Mouse (Mus musculus): ENCODE data around the gene Ddc. TPM values are rescaled to one million over a fixed set of nuclear protein-coding genes. Genes with fewer than 3 reads are reported as not detected.

The Ddc gene
- polyA plus RNA-seq, 1 experiment from 2014 or later: 4.7 TPM

DNA sequence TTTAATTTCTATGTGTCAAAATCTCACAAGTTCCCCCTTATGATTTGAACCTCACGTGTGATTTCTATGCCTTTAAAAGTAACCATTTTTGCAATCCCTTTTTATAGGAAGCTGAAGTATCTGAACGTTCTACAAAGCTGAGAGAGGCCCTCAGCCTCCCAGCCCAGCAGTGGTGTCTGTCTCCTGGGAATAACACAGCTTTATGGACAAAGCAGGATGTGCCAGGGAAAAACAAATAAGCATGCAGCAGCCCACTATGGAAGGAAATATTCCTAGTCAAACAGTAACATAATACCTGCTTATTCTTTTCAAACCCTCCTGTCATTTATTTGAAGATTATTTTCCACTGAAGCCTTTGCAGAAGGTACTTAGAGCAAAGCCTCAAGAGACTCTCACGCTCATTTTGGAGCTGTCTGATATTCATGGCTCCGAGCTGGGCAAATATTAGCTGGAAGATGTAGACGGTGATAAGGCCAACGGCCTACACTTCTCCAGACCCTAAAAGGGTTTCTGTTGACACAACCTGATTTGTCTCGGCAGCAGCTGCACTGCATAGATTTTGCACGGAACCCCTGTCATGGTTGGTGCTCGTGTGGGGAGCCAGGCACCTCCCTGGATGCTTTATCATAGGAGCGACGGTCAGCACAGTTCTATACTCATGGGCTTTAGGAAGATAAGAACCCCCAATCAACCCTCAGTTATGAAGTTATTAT, 13.3 kb downstream of the Ddc start:
- Histone ChIP-seq H3K9me3 (replicated peaks) (no peaks in the 10 kb centered on the region), H3K4me2 (no peak overlapping the region), H3K27me3 (replicated peaks) (no peaks in the 10 kb centered on the region), H3K4me3 (replicated peaks) (no peak overlapping the region), H3K27ac (replicated peaks) (no peak overlapping the region), H3K9ac (replicated peaks) (no peak overlapping the region), H3K36me3 (no peaks in the 10 kb centered on the region), H3K4me1 (peaks cover 7% of the 10 kb centered on the region)
- no peak for ATAC-seq (ENCODE audit: low FRiP score)
- 33% methylated on average over 11 of the region's 11 CpGs for WGBS

DNA sequence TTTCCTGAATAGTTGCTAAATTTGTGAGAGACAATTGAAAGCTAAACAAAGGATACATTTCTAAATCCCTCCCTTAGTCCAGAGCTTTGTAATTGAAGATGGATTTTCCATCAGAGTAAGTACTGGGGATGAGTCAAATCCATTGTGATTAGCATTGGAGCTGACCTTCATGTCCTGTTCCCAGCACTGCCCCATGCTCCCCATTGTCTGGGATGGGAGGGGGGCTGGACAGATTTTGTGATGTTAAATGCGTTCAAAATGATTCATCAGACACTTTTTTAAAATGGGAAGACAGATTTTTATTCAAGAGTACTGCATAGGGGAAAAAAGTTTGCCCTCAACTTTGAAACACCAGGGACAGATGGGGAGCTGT, 16.2 kb downstream of the Ddc start:
- WGBS: 31% methylated on average over 1 of the region's 1 CpGs
- ATAC-seq (ENCODE audit: low FRiP score): no peak
- no peak overlapping the region for H3K4me3 ChIP-seq (replicated peaks)

DNA sequence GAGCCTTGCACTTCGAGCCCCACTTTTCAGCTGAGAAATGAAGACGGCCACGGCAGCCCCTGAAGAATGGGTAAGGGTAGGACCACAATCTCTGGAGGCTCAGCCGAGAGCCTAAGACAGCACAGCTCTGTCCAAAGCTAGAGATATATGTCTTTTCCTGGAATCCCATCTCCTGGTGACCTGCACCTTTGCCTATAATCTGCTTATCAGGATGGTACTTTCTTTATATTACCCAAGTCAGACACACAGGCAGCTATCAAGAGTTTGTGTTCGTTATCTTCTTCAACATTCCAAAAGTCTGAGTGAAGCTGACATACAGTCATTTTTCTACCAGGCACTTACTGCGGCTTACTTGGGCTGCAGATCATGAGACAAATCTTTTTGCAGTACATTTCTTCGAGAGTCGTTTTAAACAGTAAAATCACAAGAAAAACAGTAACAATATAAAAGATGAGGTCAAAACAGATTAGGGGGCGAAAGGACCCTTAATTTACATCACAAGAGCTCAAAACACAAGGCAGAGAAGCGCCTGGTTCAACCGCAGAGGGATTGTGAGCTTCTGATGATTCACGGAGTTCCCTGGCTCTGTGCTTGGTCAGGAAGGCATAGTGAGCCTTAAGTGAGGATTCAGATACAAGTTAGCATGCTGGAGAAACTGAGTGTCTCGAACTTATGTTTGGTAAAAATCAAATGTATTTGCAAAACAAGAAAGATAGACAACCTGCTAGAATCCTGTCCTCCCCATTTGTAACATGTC, 16.7 kb downstream of the Ddc start:
- no peak for ATAC-seq (ENCODE audit: low FRiP score)
- H3K9me3 ChIP-seq (replicated peaks): no peaks in the 10 kb centered on the region
- H3K9ac ChIP-seq (replicated peaks): no peak overlapping the region
- no peak overlapping the region for H3K4me3 ChIP-seq (replicated peaks)
- no peaks in the 10 kb centered on the region for H3K36me3 ChIP-seq
- H3K4me2 ChIP-seq: no peak overlapping the region
- no peak overlapping the region for H3K27ac ChIP-seq (replicated peaks)
- H3K4me1 ChIP-seq: peaks cover 15% of the 10 kb centered on the region
- 0 out of 2 replicates have a peak, but pooled peaks cover 3% of the 10 kb centered on the region for H3K27me3 ChIP-seq (replicated peaks)
- 37% methylated on average over 13 of the region's 13 CpGs for WGBS

More for the DNA sequence above, 16.2 kb downstream of the Ddc start:
- Histone ChIP-seq H3K4me2 (no peak overlapping the region), H3K4me1 (peaks cover 15% of the 10 kb centered on the region), H3K9me3 (replicated peaks) (no peaks in the 10 kb centered on the region), H3K9ac (replicated peaks) (no peak overlapping the region), H3K36me3 (no peaks in the 10 kb centered on the region), H3K27ac (replicated peaks) (no peak overlapping the region), H3K27me3 (replicated peaks) (0 out of 2 replicates have a peak, but pooled peaks cover 3% of the 10 kb centered on the region)

DNA sequence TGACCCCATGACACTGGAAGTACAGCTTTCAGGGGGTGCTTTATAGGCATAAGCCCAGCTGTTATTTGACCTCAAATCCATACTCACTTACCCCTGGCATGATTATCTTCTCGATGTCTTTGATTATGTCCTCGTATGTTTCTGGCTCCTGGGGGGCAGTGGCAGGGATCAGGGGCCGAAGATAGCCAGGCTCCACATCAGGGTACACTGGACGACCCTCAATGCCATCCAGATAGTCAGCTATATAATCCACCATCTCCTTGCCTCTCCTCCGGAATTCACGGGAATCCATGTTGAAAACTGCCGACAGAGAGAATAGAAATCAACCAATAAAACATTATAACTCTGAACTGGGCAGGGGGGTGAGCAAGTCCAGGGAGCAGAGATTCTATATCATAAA, 17.6 kb downstream of the Ddc start:
- Histone ChIP-seq H3K27ac (replicated peaks) (no peak overlapping the region), H3K36me3 (no peaks in the 10 kb centered on the region), H3K4me3 (replicated peaks) (no peak overlapping the region), H3K9me3 (replicated peaks) (no peaks in the 10 kb centered on the region), H3K9ac (replicated peaks) (no peak overlapping the region), H3K27me3 (replicated peaks) (0 out of 2 replicates have a peak, but pooled peaks cover 3% of the 10 kb centered on the region), H3K4me1 (peaks cover 15% of the 10 kb centered on the region), H3K4me2 (no peak overlapping the region)
- 83% methylated on average over 7 of the region's 7 CpGs for WGBS
- ATAC-seq (ENCODE audit: low FRiP score): no peak

DNA sequence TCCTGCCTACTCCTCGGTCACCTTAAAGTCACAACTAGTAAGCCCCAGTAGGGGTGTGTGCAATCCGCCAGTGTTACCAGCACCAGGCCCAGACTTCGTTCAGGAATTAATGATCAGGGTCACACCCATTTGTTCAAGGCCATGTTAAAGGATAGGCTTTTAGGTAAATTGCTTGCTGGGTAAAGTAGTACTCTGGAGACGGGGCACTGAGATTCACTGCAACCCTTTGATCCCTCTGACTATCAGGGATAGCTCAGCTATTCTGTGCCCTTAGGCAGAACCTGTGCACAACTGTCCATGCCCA, 18.3 kb downstream of the Ddc start:
- Histone ChIP-seq H3K4me3 (replicated peaks) (no peak overlapping the region), H3K4me2 (no peak overlapping the region), H3K27me3 (replicated peaks) (0 out of 2 replicates have a peak, but pooled peaks cover 3% of the 10 kb centered on the region), H3K9ac (replicated peaks) (no peak overlapping the region), H3K9me3 (replicated peaks) (no peaks in the 10 kb centered on the region), H3K36me3 (no peaks in the 10 kb centered on the region), H3K27ac (replicated peaks) (0 out of 2 replicates have a peak overlapping the region, but pooled peaks have one; percentile 11), H3K4me1 (peaks cover 11% of the 10 kb centered on the region)
- whole genome bisulfite sequencing: 80% methylated on average over 4 of the region's 4 CpGs
- ATAC-seq (ENCODE audit: low FRiP score): no peak

DNA sequence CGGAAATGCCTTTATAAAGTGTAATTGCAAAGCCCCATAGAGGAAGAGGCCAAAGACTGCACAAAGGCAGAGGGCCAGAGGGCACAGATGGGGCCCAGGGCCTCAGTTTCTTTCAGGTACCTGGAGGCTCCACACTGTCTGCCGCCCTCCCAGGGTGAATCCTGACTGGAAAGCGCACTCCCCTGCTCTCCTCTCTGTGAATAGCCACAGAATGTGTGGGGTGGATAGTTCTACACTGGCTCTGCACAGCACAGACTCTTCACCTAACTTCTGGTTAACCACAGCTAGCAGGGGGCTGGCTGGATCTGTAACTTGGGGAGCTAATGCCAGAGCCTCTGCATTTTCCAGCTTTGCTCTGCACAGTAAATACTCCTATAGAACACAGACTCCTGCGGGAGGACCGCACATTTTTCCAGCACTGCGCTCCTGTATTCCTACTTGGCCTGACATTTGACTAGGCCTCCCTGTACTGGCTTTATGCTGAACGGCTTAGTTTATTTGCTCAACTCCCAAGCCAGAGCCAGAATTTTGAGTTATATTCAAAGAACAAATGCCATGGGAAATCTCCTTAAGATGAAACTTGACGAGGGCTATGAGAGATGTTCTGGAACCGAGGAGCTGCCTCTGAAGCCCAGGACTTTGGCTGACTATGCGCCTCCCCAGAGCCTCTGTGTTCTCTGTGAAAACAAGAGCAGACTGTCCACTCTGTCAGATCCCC, 18.8 kb downstream of the Ddc start:
- Histone ChIP-seq H3K9me3 (replicated peaks) (no peaks in the 10 kb centered on the region), H3K4me3 (replicated peaks) (no peak overlapping the region), H3K27me3 (replicated peaks) (0 out of 2 replicates have a peak, but pooled peaks cover 3% of the 10 kb centered on the region), H3K9ac (replicated peaks) (no peak overlapping the region), H3K4me2 (no peak overlapping the region), H3K36me3 (no peaks in the 10 kb centered on the region), H3K27ac (replicated peaks) (peak overlapping the region; percentile 14; the same call in 1 of the 2 replicates), H3K4me1 (peaks cover 8% of the 10 kb centered on the region)
- no peak for ATAC-seq (ENCODE audit: low FRiP score)
- WGBS: 58% methylated on average over 10 of the region's 10 CpGs

DNA sequence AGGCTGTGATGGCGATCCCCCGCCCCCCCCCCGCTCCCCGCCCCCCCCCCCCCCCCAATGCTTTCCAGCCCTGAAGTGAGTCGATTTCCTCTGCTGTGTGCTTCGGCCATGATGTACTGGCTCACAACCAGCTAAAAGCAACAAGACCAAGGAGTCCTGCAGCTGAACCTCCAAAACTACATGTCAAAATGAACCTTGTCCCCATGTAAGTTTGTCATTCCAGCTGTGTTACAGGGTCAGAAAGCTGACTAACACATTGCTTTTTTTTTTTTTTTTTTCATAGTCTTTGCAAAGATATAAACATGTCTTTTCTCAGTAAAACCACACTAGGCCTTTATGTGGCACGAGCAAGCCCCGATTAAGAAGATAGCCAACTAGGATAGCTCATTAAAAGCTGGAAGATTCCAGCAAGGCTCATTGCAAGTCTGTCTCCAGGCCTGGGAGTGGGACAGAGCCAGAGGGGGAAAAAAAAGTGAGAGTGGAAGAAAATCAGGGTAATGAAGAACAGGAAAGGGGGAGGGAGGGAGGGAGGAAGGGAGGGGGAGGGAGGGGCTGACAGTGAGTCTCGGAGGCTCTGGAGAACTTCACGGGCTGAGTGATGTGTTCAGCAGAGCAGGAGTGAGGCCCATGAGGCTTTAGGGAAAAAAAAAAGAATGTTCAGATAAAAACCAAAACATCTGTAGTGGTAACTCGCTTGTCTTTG, 19.5 kb downstream of the Ddc start:
- H3K27me3 ChIP-seq (replicated peaks): 0 out of 2 replicates have a peak, but pooled peaks cover 3% of the 10 kb centered on the region
- no peak overlapping the region for H3K9ac ChIP-seq (replicated peaks)
- no peak overlapping the region; the same call in 1 of the 2 replicates for H3K27ac ChIP-seq (replicated peaks)
- no peak for ATAC-seq (ENCODE audit: low FRiP score)
- 33% methylated on average over 7 of the region's 11 CpGs for WGBS
- no peaks in the 10 kb centered on the region for H3K9me3 ChIP-seq (replicated peaks)
- peaks cover 8% of the 10 kb centered on the region for H3K4me1 ChIP-seq
- no peak overlapping the region for H3K4me2 ChIP-seq
- H3K36me3 ChIP-seq: no peaks in the 10 kb centered on the region
- no peak overlapping the region for H3K4me3 ChIP-seq (replicated peaks)

DNA sequence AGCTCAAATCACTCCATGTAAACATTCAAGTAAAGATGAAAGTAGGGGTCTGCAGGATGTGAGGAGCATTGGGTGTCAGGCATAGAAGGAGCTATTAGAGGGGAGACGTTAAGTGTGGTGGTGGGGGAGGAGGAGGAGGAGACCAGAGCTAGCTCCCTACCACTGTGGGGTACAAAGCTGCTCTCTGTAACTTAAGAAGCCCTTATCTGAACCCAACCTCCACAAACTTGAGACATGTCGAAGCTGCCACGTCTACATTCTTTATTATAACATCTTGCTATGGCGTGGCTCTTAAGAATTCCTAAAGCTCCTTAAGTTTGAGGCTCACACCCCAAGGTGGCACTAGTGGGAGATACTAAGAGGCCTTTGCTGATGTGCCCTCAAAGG, 20.1 kb downstream of the Ddc start:
- no peaks in the 10 kb centered on the region for H3K9me3 ChIP-seq (replicated peaks)
- no peak overlapping the region for H3K4me2 ChIP-seq
- H3K27ac ChIP-seq (replicated peaks): no peak overlapping the region
- H3K4me3 ChIP-seq (replicated peaks): no peak overlapping the region
- WGBS: 52% methylated on average over 4 of the region's 4 CpGs
- H3K9ac ChIP-seq (replicated peaks): no peak overlapping the region
- H3K4me1 ChIP-seq: peaks cover 11% of the 10 kb centered on the region
- H3K36me3 ChIP-seq: no peaks in the 10 kb centered on the region
- 0 out of 2 replicates have a peak, but pooled peaks cover 3% of the 10 kb centered on the region for H3K27me3 ChIP-seq (replicated peaks)
- no peak for ATAC-seq (ENCODE audit: low FRiP score)

DNA sequence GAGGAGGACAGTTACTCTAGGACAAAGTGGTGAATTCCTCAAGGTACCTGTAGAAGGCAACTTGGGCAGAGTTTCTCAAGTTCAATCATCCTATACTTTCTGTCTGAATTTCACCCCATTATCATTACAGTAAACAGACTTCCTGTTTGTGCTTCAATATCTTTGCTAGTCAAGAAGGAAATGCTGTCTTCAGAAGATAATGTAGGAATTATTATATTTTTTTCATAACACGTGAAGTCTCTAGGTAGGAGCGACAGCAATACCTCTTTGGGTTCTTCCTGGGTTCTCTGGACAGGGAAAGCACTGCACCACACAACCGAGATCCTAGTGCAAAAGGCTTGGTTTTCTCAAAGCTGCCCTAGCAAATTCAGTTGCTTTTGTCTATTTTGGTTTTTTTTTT, 21.6 kb downstream of the Ddc start:
- Histone ChIP-seq H3K27me3 (replicated peaks) (0 out of 2 replicates have a peak, but pooled peaks cover 3% of the 10 kb centered on the region), H3K9me3 (replicated peaks) (no peaks in the 10 kb centered on the region), H3K36me3 (no peaks in the 10 kb centered on the region), H3K4me3 (replicated peaks) (no peak overlapping the region), H3K4me2 (no peak overlapping the region), H3K27ac (replicated peaks) (no peak overlapping the region), H3K4me1 (peaks cover 14% of the 10 kb centered on the region), H3K9ac (replicated peaks) (no peak overlapping the region)
- WGBS: 94% methylated on average over 3 of the region's 3 CpGs
- no peak for ATAC-seq (ENCODE audit: low FRiP score)

DNA sequence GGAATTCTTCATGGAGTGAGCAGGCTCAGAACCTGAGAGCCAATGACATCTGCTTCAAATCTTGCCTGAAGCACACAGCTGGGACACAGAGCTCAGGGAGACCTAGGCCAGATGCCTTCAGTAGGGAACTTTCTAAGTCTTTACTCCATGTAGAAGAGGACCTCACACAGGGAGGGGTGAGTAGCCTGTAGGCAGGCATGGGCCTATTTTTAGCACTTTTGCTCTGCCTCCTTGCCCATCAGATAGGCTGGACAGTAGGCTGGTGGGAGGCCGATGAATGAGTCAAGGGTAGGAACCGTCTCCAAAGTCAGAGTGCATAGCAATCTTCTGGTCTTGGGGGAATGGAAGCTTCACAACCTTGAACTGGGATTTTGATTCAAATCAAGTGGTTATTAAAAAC, 22.7 kb downstream of the Ddc start:
- H3K9ac ChIP-seq (replicated peaks): no peak overlapping the region
- 89% methylated on average over 2 of the region's 2 CpGs for WGBS
- 0 out of 2 replicates have a peak, but pooled peaks cover 3% of the 10 kb centered on the region for H3K27me3 ChIP-seq (replicated peaks)
- no peak overlapping the region for H3K4me2 ChIP-seq
- H3K4me1 ChIP-seq: peaks cover 14% of the 10 kb centered on the region
- H3K9me3 ChIP-seq (replicated peaks): no peaks in the 10 kb centered on the region
- H3K4me3 ChIP-seq (replicated peaks): no peak overlapping the region
- H3K27ac ChIP-seq (replicated peaks): no peak overlapping the region
- H3K36me3 ChIP-seq: no peaks in the 10 kb centered on the region
- ATAC-seq (ENCODE audit: low FRiP score): no peak
